Comparison of ENCODE assay signal across 8 mouse cellular contexts in genomic region chrX:114473782-114474731, GRCm38 (mm10). TPM values are rescaled to one million over a fixed set of nuclear protein-coding genes. Genes with fewer than 3 reads are reported as not detected.
DNase-seq lines count a peak whose midpoint lies in the region; ATAC-seq lines count a peak whose summit lies in the region.

TSS of gene Klhl4 (plus strand) at chrX:114474333.

- H3K9me3 ChIP-seq in intestine, embryonic 15.5 days: no peaks in the 10 kb centered on the region
- H3K9me3 ChIP-seq in midbrain, embryonic 16.5 days (replicated peaks; ENCODE audit: control insufficient read depth, low read length, poor library complexity, severe bottlenecking): no peaks in the 10 kb centered on the region

- no peak within 1 kb of the TSS for H3K9ac ChIP-seq in intestine, embryonic 15.5 days
- H3K9ac ChIP-seq in midbrain, embryonic 16.5 days (ENCODE audit: low read depth, low read length): peak within 1 kb of the TSS; percentile 54; the same call in 1 of the 2 replicates

- DNase-seq in thymus, postnatal 0 days (ENCODE audit: low spot score): peak; percentile 51
- no peak for DNase-seq in thymus, postnatal 10 days (ENCODE audit: low spot score in 2 of 2)
- DNase-seq in frontal cortex, postnatal 36 days (ENCODE audit: low spot score in 2 of 2): peak; percentile 31 to 49
- peak; percentile 11 to 49 for DNase-seq in left cerebral cortex, postnatal 14 days (ENCODE audit: low spot score in 2 of 2)
- DNase-seq in gastrocnemius, adult 18-20 months (ENCODE audit: low spot score): no peak
- DNase-seq in adipocyte (ENCODE audit: low spot score): no peak

- intact Hi-C loops in left cerebral cortex, postnatal 14 days (cut with DNase I): no loop called here

- no peaks in the 10 kb centered on the region for H3K27me3 ChIP-seq in intestine, embryonic 15.5 days (replicated peaks)
- H3K27me3 ChIP-seq in midbrain, embryonic 16.5 days (ENCODE audit: control insufficient read depth, insufficient read depth, low read depth, low read length): no peaks in the 10 kb centered on the region

- no peaks in the 10 kb centered on the region for H3K36me3 ChIP-seq in intestine, embryonic 15.5 days
- H3K36me3 ChIP-seq in midbrain, embryonic 16.5 days (ENCODE audit: control insufficient read depth, insufficient read depth, low read length): no peaks in the 10 kb centered on the region

- peak within 1 kb of the TSS; percentile 17; the same call in 1 of the 2 replicates for H3K27ac ChIP-seq in intestine, embryonic 15.5 days
- H3K27ac ChIP-seq in midbrain, embryonic 16.5 days (ENCODE audit: low read length): peak within 1 kb of the TSS; percentile 55

- peak within 1 kb of the TSS; percentile 36 for H3K4me2 ChIP-seq in intestine, embryonic 15.5 days (replicated peaks)
- peak within 1 kb of the TSS; percentile 52 for H3K4me2 ChIP-seq in midbrain, embryonic 16.5 days (ENCODE audit: low read length)

- H3K4me3 ChIP-seq in intestine, embryonic 15.5 days (replicated peaks): peak within 1 kb of the TSS; percentile 16; the same call in 1 of the 2 replicates
- H3K4me3 ChIP-seq in midbrain, embryonic 16.5 days (ENCODE audit: low read depth, low read length): peak within 1 kb of the TSS; percentile 42

- ATAC-seq in intestine, embryonic 15.5 days: peak; percentile 68; the same call in 1 of the 2 replicates
- ATAC-seq in midbrain, embryonic 16.5 days: peak; percentile 94

- no peaks in the 10 kb centered on the region for H3K4me1 ChIP-seq in intestine, embryonic 15.5 days (replicated peaks)
- H3K4me1 ChIP-seq in midbrain, embryonic 16.5 days (ENCODE audit: control insufficient read depth, insufficient read depth, low read length): no peaks in the 10 kb centered on the region

- 35% methylated on average over 14 of the region's 14 CpGs for WGBS in intestine, embryonic 15.5 days
- 26% methylated on average over 14 of the region's 14 CpGs for WGBS in midbrain, embryonic 16.5 days

RNA-seq across cellular contexts. Expression of gene Klhl4, which starts in this region (rescaled TPM):
- polyA plus RNA-seq in thymus, postnatal 0 days (2015; fragmentation: Nextera tagmentation; extraction: Ambion mirVana): 1.7 and 2.2 TPM in 2 replicates
- polyA plus RNA-seq in intestine, embryonic 15.5 days (2015; fragmentation: Nextera tagmentation; extraction: Ambion mirVana): 10.5 and 12.4 TPM in 2 replicates
- 10 to 100 TPM; 10.9 to 11.0 TPM for total RNA-seq in left cerebral cortex, postnatal 14 days (2021)
- 9.1 and 9.3 TPM in 2 replicates for polyA plus RNA-seq in midbrain, embryonic 16.5 days (2015; fragmentation: Nextera tagmentation; extraction: Ambion mirVana)
- total RNA-seq in gastrocnemius, adult 18-20 months (2021): under 1 TPM; 0.50 to 0.71 TPM

Comparison
In these comparisons a context has a peak if more than half of its experiments do, and no peak if none do; other contexts are left out.
1. RNA of gene Klhl4 (total RNA-seq): 10.9 to 11.0 TPM in left cerebral cortex, postnatal 14 days; 0.50 to 0.71 TPM in gastrocnemius, adult 18-20 months; every median in the first group is over 4 times any median in the second.
2. DNase-seq: peak in thymus, postnatal 0 days (single experiment), frontal cortex, postnatal 36 days (2 of 2) and left cerebral cortex, postnatal 14 days (2 of 2); none in thymus, postnatal 10 days (0 of 2), gastrocnemius, adult 18-20 months (single experiment) and adipocyte (single experiment).